Mouse (Mus musculus): ENCODE measurements around the gene Fbxo40.

DNA sequence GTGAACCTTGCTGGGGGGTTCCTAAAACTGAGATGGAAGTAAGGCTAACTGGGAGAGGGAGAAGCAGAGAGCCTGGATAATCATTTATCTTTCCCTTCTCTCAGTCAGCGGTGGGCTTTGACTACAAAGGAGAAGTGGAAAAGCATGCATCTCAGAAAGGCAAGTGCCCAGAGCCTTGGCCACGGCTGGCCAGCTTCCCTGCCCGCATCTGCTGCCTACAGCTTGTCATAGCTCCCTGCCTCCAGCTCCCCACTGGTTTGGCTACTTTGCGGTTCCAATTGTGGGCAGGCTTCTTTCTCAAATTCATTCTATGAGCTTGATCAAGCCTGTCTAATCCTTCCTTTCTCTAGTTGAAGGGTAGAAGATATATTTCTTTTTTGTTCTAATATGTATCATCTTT, 39.2 kb downstream of the Fbxo40 start:
- TF ChIP-seq POLR2A (IDR thresholded peaks at IDR 0.05; ENCODE audit: borderline replicate concordance, control insufficient read depth, low read depth, low read length) (no peak), CTCF (IDR thresholded peaks at IDR 0.05; ENCODE audit: control insufficient read depth, insufficient read depth, low read length) (no peak)

Data from bone marrow, adult 2 months (tissue).